Mouse (Mus musculus) adrenal gland, adult 2 months (tissue): ENCODE results near the gene Dhx15. TPM values are rescaled to one million over a fixed set of nuclear protein-coding genes. Genes with fewer than 3 reads are reported as not detected.
A peak's percentile ranks its signal among the peaks of the same experiment; 100 is the strongest.

Experiments used
- DNase-seq: peaks from one replicate; pipeline ENCODE4 v3.0.0; 2021
- polyA plus RNA-seq: library from polyadenylated mRNA; depleted of rRNA; stranded (reverse); fragments of >200 nt; gene quantifications from 2 replicates; pipeline ENCODE4 v1.2.3, GENCODE M21; 2012
- total RNA-seq, 2 experiments: library from RNA; stranded (reverse); gene quantifications; 2 replicates each; pipeline ENCODE4 v1.2.3; 2021

Gene Dhx15
- total and polyA plus RNA-seq, 3 experiments = 15.1 to 118 (median 106) TPM

- peak; percentile 65 for DNase-seq
Measured at GRCm38 (mm10) chr5:52145684-52146083, 44.6 kb downstream of the Dhx15 start.

- DNase-seq = no peak
Measured at GRCm38 (mm10) chr5:52141936-52142335, 48.4 kb downstream of the Dhx15 start.

GRCm38 (mm10) chr5:52138819-52139218 is 51.5 kb downstream of the Dhx15 start:
- DNase-seq = no peak

- no peak for DNase-seq
Measured at GRCm38 (mm10) chr5:52138134-52138533, 52.2 kb downstream of the Dhx15 start.

GRCm38 (mm10) chr5:52135460-52136141 is 54.7 kb downstream of the Dhx15 start:
- no peak for DNase-seq

GRCm38 (mm10) chr5:52132840-52133239 is 57.5 kb downstream of the Dhx15 start:
- DNase-seq = no peak

GRCm38 (mm10) chr5:52132092-52132491 is 58.2 kb downstream of the Dhx15 start:
- DNase-seq = peak; percentile 59

- no peak for DNase-seq
Measured at GRCm38 (mm10) chr5:52131389-52131788, 58.9 kb downstream of the Dhx15 start.

GRCm38 (mm10) chr5:52130496-52130895 is 59.8 kb downstream of the Dhx15 start:
- DNase-seq = no peak

GRCm38 (mm10) chr5:52126263-52126662 is 64.1 kb downstream of the Dhx15 start:
- no peak for DNase-seq

GRCm38 (mm10) chr5:52125854-52126253 is 64.5 kb downstream of the Dhx15 start:
- no peak for DNase-seq

- DNase-seq = no peak
Measured at GRCm38 (mm10) chr5:52122146-52122545, 68.2 kb downstream of the Dhx15 start.

GRCm38 (mm10) chr5:52119822-52120221 is 70.5 kb downstream of the Dhx15 start:
- no peak for DNase-seq

- DNase-seq = no peak
Measured at GRCm38 (mm10) chr5:52119192-52119591, 71.1 kb downstream of the Dhx15 start.

- DNase-seq = no peak
Measured at GRCm38 (mm10) chr5:52117829-52118228, 72.5 kb downstream of the Dhx15 start.

- DNase-seq = no peak
Measured at GRCm38 (mm10) chr5:52116404-52116803, 73.9 kb downstream of the Dhx15 start.

- DNase-seq = peak; percentile 72
Measured at GRCm38 (mm10) chr5:52115821-52116317, 74.4 kb downstream of the Dhx15 start.

GRCm38 (mm10) chr5:52114751-52115451 is 75.4 kb downstream of the Dhx15 start:
- peak; percentile 20 for DNase-seq

- peak; percentile 44 for DNase-seq
Measured at GRCm38 (mm10) chr5:52113851-52114731, 76.2 kb downstream of the Dhx15 start.

GRCm38 (mm10) chr5:52112953-52113841 is 77.1 kb downstream of the Dhx15 start:
- peak; percentile 63 for DNase-seq

- no peak for DNase-seq
Measured at GRCm38 (mm10) chr5:52112191-52112760, 78.0 kb downstream of the Dhx15 start.
